Mouse (Mus musculus) telencephalon, adult 2 months (tissue): ENCODE measurements at regions not wholly inside any gene's neighbourhood (a gene's known extent, or its start where the extent isn't known, plus 50 kb on each side); places are given as distances from the start of the nearest gene placed in this dataset.

Experiments used
- DNase-seq: peaks from one replicate; pipeline ENCODE4 v3.0.0-alpha.2; 2011; ENCODE audit warnings: low read depth, low spot score

DNA sequence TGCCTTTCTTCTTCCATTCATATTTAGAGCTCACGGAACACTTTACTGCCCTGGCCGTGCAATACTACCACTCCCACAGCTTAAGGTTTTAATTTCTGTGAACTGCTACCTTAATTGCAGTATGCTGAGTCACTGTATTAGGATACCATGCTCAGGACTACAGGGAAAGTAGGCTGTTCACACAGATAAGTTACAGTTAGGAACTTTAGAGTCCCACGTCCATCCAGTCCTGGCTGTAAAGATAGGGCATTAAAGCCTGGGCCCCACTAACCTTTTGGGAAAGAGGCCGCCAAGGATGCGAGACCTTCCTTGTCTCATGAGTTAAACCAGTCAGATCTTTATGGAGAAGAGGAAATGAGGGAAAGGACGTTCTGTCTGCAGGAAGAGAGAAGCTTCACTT is 574.6 kb downstream of the Stpg2 start:
- no peak for DNase-seq

GRCm38 (mm10) chr3:139783406-139783805 is 577.9 kb downstream of the Stpg2 start:
- DNase-seq: no peak

- DNase-seq: no peak
These were observed 581.0 kb downstream of the Stpg2 start for GRCm38 (mm10) chr3:139786510-139786909.

DNA sequence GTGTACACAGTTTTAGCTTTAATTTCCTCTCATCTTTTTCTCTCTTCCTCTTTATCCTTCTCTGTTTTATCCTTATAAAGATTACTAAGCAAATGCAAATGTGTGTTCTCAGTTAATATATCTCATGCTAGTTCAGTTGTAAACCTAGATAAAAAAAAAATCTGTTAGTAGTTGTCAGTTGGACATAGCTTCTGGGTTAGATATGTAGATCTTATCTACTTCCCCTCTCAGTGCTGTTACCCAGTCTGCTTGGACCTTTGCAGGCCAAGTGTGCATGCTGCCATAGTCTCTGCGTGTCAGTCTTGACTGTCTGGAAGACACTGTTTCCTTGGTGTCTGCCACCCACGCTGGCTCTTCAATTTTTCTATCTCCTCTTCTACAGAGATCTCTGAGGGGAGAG is 583.4 kb downstream of the Stpg2 start:
- no peak for DNase-seq

GRCm38 (mm10) chr3:139796685-139797084 is 591.2 kb downstream of the Stpg2 start:
- no peak for DNase-seq

GRCm38 (mm10) chr3:139799059-139799458 is 593.6 kb downstream of the Stpg2 start:
- no peak for DNase-seq

DNA sequence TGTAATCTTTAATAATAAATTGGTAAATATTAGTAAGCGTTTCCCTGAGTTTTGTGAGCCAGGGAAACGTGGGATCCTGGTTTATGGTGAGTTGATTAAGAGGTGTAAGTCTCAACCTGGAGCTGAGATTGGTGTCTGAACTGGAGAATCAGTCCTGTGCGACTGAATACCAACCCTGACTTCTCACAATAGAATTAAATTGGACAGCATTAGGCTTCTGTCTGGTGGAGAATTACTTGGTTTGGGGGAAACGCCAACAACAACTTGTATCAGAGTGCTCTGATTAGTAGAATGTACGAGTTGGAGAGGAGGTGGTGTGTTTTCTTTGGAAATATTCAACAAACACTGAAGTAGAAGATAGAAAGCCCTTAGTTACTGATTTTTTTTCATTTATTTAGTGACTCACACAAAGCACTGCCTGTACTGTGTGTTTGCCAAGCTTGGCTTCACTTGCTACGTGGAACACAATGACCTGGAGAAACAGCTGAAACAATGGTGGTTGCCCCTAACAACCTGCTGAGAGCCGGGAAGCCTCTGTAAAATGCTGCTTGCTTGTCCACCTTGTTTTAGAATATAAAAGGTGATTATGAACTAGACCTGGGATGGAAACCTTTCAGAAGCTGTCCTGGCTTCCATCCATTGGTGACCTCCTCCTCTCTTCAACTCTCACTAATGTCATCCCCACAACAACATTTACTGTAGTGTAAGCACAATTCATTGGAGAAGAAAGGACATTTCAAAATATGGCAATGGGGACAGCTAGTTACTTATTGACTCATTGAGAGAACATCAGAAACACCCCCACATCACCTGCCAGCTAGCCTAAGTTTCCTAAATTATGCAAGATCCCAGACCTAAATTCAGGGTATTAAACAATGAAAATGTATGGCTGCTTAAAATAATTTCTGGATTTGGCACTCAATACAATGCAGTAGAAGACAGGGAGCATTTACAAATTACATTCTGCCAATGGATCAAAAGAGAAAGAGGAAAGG is 597.5 kb downstream of the Stpg2 start:
- DNase-seq: peak; percentile 22

DNA sequence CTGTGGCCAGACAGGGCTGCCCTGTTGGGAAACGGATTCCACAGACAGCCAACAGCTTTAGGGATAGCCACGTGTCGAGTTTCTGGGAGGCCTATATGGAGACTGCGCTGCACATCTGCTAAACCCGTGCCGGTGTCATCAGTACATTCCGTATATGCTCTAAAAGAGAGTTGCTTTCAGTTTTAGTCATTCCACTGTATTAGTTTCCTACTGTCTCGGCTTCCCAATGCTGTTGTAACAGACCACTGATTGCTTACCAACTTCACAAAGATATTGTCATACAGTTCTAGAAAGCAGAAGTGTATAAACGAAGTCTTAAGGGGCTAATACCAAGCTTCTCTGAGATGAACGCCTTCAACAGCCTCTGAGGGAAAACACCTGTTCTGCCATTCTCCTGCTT is 622.5 kb downstream of the Stpg2 start:
- DNase-seq: no peak

DNA sequence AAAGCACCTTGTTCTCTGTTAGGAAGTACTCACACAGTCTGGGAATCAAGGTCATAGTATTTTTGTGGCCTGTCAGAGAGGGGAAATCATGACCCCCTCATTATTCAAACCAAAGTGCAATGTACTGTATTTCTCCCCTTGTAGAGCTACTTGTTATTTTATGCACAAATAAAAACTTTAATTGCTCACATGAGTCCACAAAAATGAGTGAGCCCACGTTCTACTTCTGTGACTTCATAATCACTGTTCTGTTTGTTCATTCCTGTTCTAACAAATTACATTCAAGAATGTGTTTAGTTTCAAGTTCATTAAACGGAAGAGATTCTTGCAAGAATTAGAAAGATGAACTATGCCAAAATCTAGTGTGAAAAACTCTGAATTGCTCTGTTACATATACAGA is 623.1 kb downstream of the Stpg2 start:
- DNase-seq: no peak

GRCm38 (mm10) chr3:139832599-139832998 is 627.1 kb downstream of the Stpg2 start:
- no peak for DNase-seq

GRCm38 (mm10) chr3:139842015-139842414 is 636.5 kb downstream of the Stpg2 start:
- DNase-seq: no peak

- DNase-seq: no peak
These were observed 637.6 kb downstream of the Stpg2 start for GRCm38 (mm10) chr3:139842988-139843605.

DNA sequence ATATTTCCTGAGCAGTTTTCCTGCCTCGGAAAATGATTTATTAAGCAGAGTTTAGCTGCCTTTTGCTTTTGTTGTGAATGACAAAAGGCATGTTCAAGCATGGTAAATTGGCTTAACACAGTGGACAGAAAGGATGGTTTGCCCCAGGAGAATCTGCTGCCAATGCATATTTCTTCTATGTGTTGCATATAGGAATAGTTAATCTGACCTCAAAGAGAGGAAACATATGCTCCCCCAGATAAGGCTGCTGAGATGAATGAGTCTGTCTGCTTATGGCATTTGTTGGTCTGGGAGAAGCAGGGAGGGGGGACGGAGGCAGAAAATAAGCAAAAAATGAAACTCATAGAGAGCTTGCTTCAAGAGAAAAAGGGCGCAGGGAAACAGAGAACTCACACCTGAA is 638.9 kb downstream of the Stpg2 start:
- no peak for DNase-seq

GRCm38 (mm10) chr3:139847826-139848225 is 642.3 kb downstream of the Stpg2 start:
- DNase-seq: no peak

DNA sequence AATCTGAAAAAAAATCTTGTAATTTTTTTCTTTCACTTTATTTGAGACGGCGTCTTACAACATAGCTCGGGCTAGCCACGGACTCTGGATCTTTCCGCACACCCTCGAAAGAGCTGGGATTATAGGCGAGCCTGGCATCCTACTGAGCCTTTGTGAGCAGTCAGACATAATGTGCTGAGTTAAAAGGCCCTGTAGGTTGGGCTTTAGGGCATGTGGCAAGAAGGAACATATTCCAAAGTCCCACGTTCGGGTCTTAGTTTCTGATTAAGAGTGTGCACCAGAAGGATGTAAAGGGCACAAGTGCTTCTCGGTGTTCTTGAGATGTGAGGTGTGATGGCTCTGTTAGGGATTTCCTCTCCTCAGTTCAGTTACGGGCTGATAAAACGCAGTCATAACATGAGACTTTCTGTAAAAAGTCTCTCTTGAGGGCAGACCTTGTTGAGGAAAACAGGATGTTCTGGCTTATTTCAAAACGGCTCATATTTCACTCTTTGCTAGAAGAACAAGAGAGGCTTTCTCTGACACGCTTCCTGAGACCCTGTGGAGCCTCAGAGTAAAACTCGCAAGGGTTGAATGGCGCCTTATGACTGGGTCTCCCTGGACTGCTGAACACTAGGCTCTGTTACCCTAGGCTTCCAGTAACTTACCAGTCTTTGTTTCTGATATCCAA is 654.6 kb downstream of the Stpg2 start:
- DNase-seq: no peak

DNA sequence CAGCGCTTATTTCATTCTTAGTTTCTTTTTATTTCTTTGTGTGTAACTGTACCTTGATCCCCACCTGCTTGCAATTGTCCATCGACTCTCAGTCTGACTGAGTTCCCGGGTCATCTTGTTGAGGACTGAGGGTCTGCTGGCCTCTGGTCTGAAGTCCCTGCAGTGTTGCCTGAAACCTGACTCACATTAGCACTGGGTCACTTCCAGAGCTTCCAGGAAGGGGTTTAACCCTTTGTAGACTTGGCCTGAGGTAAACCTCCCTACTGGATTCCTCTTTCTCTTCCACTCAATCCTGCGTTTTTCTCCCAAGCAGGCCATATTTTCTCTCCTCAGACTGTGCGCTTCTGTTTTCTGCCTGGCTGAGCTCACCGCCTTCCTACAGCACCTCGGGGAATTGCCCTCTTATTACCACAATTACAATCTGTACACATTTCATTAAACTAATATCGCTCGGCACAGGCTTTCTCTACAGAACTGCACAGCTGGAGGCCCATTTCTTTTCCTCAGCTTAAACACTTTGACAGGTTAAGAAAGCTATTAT is 655.4 kb downstream of the Stpg2 start:
- no peak for DNase-seq

GRCm38 (mm10) chr3:139866329-139866728 is 660.8 kb downstream of the Stpg2 start:
- DNase-seq: no peak

DNA sequence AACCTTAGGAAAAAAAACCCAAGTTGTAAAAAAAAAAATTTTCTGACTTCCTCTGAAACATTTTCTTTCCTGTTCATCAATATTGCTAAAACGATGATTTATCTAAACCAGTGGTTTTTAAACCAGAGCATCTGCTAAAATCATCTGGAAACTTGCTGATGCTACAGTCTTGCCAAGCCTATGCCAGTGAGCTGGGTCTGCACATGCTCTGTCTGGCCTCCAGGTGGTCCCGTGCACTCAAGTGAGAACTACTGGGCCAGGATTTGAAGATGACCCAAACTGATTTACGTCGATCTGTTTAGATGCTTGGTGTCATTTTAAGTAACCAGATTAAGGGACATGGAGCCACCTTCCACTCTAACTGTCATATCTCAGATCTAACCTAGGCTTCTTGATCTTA is 661.5 kb downstream of the Stpg2 start:
- no peak for DNase-seq

DNA sequence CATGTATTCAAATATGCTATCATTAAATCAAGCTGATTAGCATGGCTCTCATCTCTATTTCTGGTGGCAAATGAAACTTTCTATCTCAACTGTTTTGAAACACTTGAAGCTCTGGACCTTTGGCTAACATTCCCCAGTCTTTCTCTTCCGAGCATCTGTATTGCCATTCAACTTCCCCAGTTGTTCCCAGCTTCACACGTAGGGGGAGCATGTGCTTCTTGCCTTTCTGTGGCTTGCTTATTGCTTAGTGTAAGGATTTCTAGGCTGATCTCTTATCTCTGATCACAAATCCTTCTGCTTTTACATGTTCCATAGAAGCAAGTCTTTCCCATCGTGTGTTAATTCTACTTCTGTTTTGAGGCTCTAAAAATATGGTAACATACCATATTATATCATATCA is 662.0 kb downstream of the Stpg2 start:
- no peak for DNase-seq

DNA sequence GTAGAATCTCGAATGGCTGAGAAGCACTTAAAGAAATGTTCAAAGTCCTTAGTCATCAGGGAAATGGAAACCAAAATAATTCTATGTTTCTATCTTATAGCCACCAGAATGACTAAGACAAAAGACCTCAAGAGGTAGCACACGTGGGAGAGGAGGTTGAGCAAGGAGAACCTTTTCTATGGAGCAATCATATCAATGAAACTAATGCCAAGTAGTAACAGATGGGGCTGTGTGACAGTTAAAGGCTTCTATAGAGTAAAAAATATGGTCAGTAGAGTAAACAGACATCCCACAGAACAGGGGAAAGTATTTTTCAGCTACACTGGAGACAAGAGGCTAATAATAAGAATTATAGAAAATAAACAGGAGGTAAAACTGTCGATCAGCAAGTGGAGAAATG is 664.3 kb downstream of the Stpg2 start:
- DNase-seq: no peak

DNA sequence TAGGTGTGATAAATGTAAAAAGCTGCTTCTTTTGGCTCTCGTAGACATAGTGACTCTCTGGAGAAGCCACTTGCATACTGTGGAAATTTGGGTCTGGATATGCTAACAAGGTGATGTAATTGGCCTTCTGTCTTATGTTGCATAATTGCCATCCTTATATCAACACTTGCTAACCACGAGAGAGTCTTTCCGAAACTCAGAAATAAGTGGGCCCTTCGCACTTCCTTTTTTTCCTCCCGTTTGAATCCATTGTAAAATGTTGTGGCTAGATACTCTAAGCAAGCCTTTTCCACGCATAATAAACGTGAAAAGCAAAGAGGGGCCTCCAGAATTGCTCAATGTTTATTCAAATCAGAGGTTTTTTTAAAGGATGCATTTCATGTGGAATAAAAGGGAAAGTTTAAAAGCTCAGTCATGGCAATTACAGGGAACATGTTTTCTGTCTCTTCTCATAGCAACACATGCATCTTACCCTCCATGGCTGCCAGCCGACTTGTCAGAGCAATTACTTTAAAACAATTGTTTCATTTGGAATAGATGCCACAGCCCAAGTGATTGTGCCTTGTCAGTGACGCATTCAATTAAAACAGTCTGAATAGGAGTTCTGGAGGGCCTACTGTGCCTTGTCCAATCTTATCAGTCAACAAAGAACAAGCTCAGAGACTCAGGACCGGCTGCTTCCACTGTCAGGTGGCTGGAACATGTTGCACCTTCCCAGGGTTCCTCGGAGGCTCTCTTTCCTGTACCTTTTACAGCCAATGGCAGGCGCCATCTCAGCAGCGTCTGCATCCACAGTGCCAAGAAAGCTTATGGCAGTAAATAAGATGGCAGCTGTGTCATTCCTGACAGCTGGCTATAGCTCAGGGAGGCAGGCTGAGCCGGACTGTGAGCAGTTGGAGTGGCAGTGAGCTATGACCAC is 680.7 kb downstream of the Stpg2 start:
- peak; percentile 38 for DNase-seq
